Mouse (Mus musculus) lung, postnatal 4 days (tissue): ENCODE data around the gene Brox.

Experiments used
- DNase-seq, 2 experiments: peaks; one replicate each; pipeline ENCODE4 v3.0.0; 2021

Gene Brox

GRCm38 (mm10) chr1:183267666-183268065, 29.4 kb downstream of the Brox start:
- DNase-seq = no peak

- DNase-seq = peak in 1 of 2 experiments; percentile 23
These were observed 31.1 kb downstream of the Brox start for GRCm38 (mm10) chr1:183265921-183266467.

- peak in 1 of 2 experiments; percentile 50 for DNase-seq
These were observed 32.7 kb downstream of the Brox start for GRCm38 (mm10) chr1:183264145-183265008.

- DNase-seq = no peak
These were observed 44.5 kb downstream of the Brox start for GRCm38 (mm10) chr1:183252574-183252973.

- DNase-seq = no peak
These were observed 45.3 kb downstream of the Brox start for GRCm38 (mm10) chr1:183251818-183252217.

GRCm38 (mm10) chr1:183250612-183251011, 46.5 kb downstream of the Brox start:
- no peak for DNase-seq

GRCm38 (mm10) chr1:183248144-183248543, 48.9 kb downstream of the Brox start:
- DNase-seq = no peak

GRCm38 (mm10) chr1:183243293-183243692, 53.8 kb downstream of the Brox start:
- no peak for DNase-seq

GRCm38 (mm10) chr1:183237901-183238300, 59.2 kb downstream of the Brox start:
- peak in 1 of 2 experiments; percentile 28 for DNase-seq

GRCm38 (mm10) chr1:183236460-183236859, 60.6 kb downstream of the Brox start:
- no peak for DNase-seq

GRCm38 (mm10) chr1:183233679-183234174, 63.3 kb downstream of the Brox start:
- no peak for DNase-seq

GRCm38 (mm10) chr1:183232985-183233678, 63.9 kb downstream of the Brox start:
- DNase-seq = no peak

GRCm38 (mm10) chr1:183227469-183227868, 69.6 kb downstream of the Brox start:
- DNase-seq = no peak
